Mouse (Mus musculus) T-helper 2 cell (primary cell): ENCODE measurements at regions not wholly inside any gene's neighbourhood (a gene's known extent, or its start where the extent isn't known, plus 50 kb on each side); places are given as distances from the start of the nearest gene placed in this dataset.
"Not testable (repeated sequence)": the region's sequence is repeated elsewhere in the genome, so short reads cannot be mapped to it uniquely, and the experiment has no call there.

Source experiments
- in situ Hi-C: fragments of 300-600 bp; cut with MboI, MseI; formaldehyde crosslinking; loops from one replicate; pipeline ENCODE4 v1.15.1; 2025; ENCODE audit warnings: high pct_unique_total_duplicates

- in situ Hi-C loops = no loop called here
Observed at GRCm38 (mm10) chr2:17900202-17900601, 96.6 kb downstream of the H2al2a start.

GRCm38 (mm10) chr2:17898780-17899179 lies 98.0 kb downstream of the H2al2a start:
- in situ Hi-C loops = no loop called here

GRCm38 (mm10) chr2:17896036-17896435 lies 100.7 kb downstream of the H2al2a start:
- in situ Hi-C loops = no loop called here

GRCm38 (mm10) chr2:17892661-17893060 lies 104.1 kb downstream of the H2al2a start:
- in situ Hi-C loops = not testable (repeated sequence)

GRCm38 (mm10) chr2:17887699-17888098 lies 109.1 kb downstream of the H2al2a start:
- in situ Hi-C loops = no loop called here

- in situ Hi-C loops = no loop called here
Observed at GRCm38 (mm10) chr2:17882389-17882788, 114.4 kb downstream of the H2al2a start.

GRCm38 (mm10) chr2:17880800-17881717 lies 115.7 kb downstream of the H2al2a start:
- in situ Hi-C loops = no loop called here

- in situ Hi-C loops = no loop called here
Observed at GRCm38 (mm10) chr2:17877901-17878300, 118.9 kb downstream of the H2al2a start.

GRCm38 (mm10) chr2:17876942-17877341 lies 119.8 kb downstream of the H2al2a start:
- in situ Hi-C loops = no loop called here

GRCm38 (mm10) chr2:17876155-17876554 lies 120.6 kb downstream of the H2al2a start:
- in situ Hi-C loops = no loop called here

GRCm38 (mm10) chr2:17870562-17870961 lies 126.2 kb downstream of the H2al2a start:
- in situ Hi-C loops = no loop called here

- in situ Hi-C loops = loop anchor here (5.0 kb wide), 1 partner anchor 66 kb away; no protein-coding TSS in a partner anchor
Observed at GRCm38 (mm10) chr2:17868145-17868544, 128.6 kb downstream of the H2al2a start.

- in situ Hi-C loops = loop anchor here (5.0 kb wide), 1 partner anchor 65 kb away; no protein-coding TSS in a partner anchor
Observed at GRCm38 (mm10) chr2:17867341-17867740, 129.4 kb downstream of the H2al2a start.

- in situ Hi-C loops = no loop called here
Observed at GRCm38 (mm10) chr2:17861765-17862495, 130.7 kb upstream of the Nebl start.

- in situ Hi-C loops = no loop called here
Observed at GRCm38 (mm10) chr2:17860922-17861559, 129.8 kb upstream of the Nebl start.

GRCm38 (mm10) chr2:17859234-17859633 lies 128.0 kb upstream of the Nebl start:
- in situ Hi-C loops = no loop called here

GRCm38 (mm10) chr2:17858326-17858725 lies 127.1 kb upstream of the Nebl start:
- in situ Hi-C loops = no loop called here

GRCm38 (mm10) chr2:17855566-17856264 lies 124.5 kb upstream of the Nebl start:
- in situ Hi-C loops = no loop called here

- in situ Hi-C loops = no loop called here
Observed at GRCm38 (mm10) chr2:17854088-17854487, 122.8 kb upstream of the Nebl start.

- in situ Hi-C loops = no loop called here
Observed at GRCm38 (mm10) chr2:17853500-17854011, 122.3 kb upstream of the Nebl start.
